In the genomic region with DNA sequence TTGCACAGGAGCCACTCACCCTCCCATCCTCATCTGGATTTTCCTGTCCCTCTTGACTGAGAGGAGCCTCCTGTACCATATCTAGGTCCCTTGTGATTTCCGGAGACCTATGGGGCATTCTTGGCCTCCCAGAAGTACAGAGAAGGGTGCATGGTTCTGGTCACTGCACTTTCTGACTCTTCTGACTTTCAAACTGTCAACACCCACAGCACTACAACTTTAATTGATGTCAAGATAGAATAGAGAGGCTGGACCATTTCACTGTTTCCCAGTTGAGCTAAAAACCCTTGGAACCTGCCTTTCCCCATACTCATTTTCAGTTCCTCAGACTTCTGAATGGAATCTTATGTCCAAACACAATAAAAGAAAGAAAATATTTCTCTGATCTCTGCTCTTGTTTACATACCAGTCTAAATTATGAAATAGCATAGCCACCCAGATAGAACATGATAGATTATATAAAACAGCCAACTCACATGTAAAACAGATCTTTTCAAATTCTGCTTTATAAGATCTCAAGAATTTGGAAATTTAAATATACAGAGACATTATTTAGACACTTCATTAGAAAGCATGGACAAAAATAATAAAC, we compare ENCODE assay signal across 23 mouse cellular contexts.
"Had no signal": no experiment of that assay in that cellular context is flagged by ENCODE, and none has a peak within 500 bp of the region (broad histone marks: within the 10 kb centered on the region; RNA-seq: fewer than 3 reads in every experiment).

No protein-coding gene starts in this region.

- H3K36me3 ChIP-seq: heart, embryonic 10.5 days; heart, embryonic 13.5 days; heart, embryonic 15.5 days; hindbrain, embryonic 13.5 days; hindbrain, embryonic 15.5 days; limb, embryonic 13.5 days; limb, embryonic 15.5 days had no signal

- DNase-seq: forebrain, postnatal 0 days; gastrocnemius, postnatal 14 days; gastrocnemius, postnatal 36 days; heart, adult 18-20 months; heart, postnatal 14 days; heart, postnatal 36 days; kidney, adult 11 months; kidney, adult 8-10 months; kidney, postnatal 14 days; kidney, postnatal 36 days; layer of hippocampus, adult 9-11 months; layer of hippocampus, postnatal 36 days; left cerebral cortex, postnatal 4 days had no signal

- H3K27me3 ChIP-seq: heart, embryonic 13.5 days; hindbrain, embryonic 13.5 days; hindbrain, embryonic 15.5 days; limb, embryonic 13.5 days; limb, embryonic 15.5 days had no signal

- H3K9me3 ChIP-seq: heart, embryonic 10.5 days; heart, embryonic 13.5 days; heart, embryonic 15.5 days; hindbrain, embryonic 13.5 days; hindbrain, embryonic 15.5 days; limb, embryonic 13.5 days; limb, embryonic 15.5 days had no signal

- H3K4me1 ChIP-seq: heart, embryonic 10.5 days; heart, embryonic 15.5 days; hindbrain, embryonic 13.5 days; hindbrain, embryonic 15.5 days; limb, embryonic 13.5 days; limb, embryonic 15.5 days had no signal

- H3K27ac ChIP-seq: heart, embryonic 10.5 days; heart, embryonic 13.5 days; heart, embryonic 15.5 days; hindbrain, embryonic 13.5 days; hindbrain, embryonic 15.5 days; hindbrain, postnatal 0 days; kidney, postnatal 0 days; limb, embryonic 13.5 days; limb, embryonic 15.5 days had no signal

- H3K9ac ChIP-seq: forebrain, postnatal 0 days; heart, embryonic 13.5 days; heart, embryonic 15.5 days; hindbrain, embryonic 13.5 days; hindbrain, embryonic 15.5 days; limb, embryonic 13.5 days; limb, embryonic 15.5 days had no signal

- H3K4me2 ChIP-seq: heart, embryonic 13.5 days; heart, embryonic 15.5 days; hindbrain, embryonic 13.5 days; hindbrain, embryonic 15.5 days; limb, embryonic 13.5 days; limb, embryonic 15.5 days had no signal

- H3K4me3 ChIP-seq: heart, embryonic 10.5 days; heart, embryonic 13.5 days; heart, embryonic 15.5 days; hindbrain, embryonic 13.5 days; hindbrain, embryonic 15.5 days; limb, embryonic 13.5 days; limb, embryonic 15.5 days had no signal

- ATAC-seq: forebrain, postnatal 0 days; hindbrain, postnatal 0 days; intestine, embryonic 16.5 days had no signal
